Mouse (Mus musculus) megakaryocyte-erythroid progenitor cell, adult 5-6 weeks (primary cell): Measurements from ENCODE around the gene Rxra. TPM values are rescaled to one million over a fixed set of nuclear protein-coding genes. Genes with fewer than 3 reads are reported as not detected.

Experiments
- ATAC-seq: replicated peaks from 2 replicates; pipeline ENCODE4 v1.8.0; 2016; ENCODE audit warnings: mild to moderate bottlenecking, inconsistent platforms; ENCODE audit not compliant: severe bottlenecking, poor library complexity, low FRiP score, low TSS enrichment
- total RNA-seq, 2 experiments: library from RNA; stranded (forward) in 1 of 2; stranded (reverse) in 1 of 2; fragments of 200-1000, 215-1000 nt in 1 of 2; fragments of >200 nt in 1 of 2; fragmentation: Nextera tagmentation in 1 of 2; gene quantifications; 2 replicates each; pipeline ENCODE4 v1.2.3; 2014 to 2017

Rxra gene
- total RNA-seq (2014; fragmentation: Nextera tagmentation) (4.6 and 7.0 TPM in 2 replicates), total RNA-seq (2017) (2.8 and 8.0 TPM in 2 replicates)

DNA sequence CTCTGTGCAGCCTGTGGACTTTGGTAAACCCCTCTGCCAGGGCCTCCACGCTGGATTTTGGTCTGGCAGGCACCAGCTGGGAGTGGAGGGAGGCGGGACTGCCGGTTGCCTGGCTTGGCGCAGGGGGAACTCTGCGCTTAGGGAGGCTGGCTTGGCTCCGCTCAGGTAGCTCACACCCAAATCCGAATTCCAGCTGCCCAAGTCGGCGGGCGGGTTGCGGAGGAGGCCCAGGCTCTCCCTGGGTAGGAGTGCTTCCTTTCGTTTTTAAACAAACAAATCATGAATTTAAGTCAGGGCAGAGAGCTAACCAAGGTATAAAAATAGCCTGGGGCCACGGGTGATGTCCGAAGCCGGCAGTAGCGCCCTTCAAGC, at the start of gene Rxra:
Gene Rxra, plus strand, starts transcription at position 335 of the 372 bp plus-strand sequence.
- no peak for ATAC-seq

GRCm38 (mm10) chr2:27626604-27627003, 49.6 kb upstream of the Rxra start:
- ATAC-seq, result no peak

DNA sequence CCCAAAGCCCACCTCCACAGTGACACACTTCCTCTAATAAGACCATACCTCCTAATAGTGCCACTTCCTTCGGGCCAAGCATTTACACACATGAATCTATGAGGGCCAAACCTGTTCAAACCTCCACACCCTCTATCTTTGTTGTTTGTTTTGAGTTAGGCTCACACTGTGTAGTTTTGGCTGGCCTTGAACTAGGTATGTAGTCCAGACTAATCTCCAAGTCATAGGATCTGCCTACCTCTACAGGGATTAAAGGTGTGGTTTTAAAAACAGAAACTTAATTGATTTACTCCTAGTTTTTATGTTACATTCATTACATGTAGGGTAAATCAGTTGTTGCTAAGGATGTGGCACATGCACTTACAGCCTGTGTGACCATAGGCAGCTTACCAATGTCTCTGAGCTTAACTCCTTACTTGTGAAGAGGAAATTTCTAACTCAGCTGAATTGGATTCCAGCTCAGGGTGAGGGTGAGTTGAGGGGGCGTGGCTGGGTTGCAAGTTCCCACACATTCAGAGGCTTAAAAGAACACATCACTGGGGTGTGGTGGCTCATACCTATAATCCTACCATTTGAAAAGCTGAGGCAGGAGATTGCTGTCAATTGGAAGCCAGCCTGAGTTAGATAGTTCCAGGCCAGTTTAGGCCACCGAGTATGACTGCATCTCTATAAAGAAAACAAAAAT, 45.5 kb upstream of the Rxra start:
- ATAC-seq, result no peak

GRCm38 (mm10) chr2:27633471-27633870, 42.8 kb upstream of the Rxra start:
- ATAC-seq, result no peak

DNA sequence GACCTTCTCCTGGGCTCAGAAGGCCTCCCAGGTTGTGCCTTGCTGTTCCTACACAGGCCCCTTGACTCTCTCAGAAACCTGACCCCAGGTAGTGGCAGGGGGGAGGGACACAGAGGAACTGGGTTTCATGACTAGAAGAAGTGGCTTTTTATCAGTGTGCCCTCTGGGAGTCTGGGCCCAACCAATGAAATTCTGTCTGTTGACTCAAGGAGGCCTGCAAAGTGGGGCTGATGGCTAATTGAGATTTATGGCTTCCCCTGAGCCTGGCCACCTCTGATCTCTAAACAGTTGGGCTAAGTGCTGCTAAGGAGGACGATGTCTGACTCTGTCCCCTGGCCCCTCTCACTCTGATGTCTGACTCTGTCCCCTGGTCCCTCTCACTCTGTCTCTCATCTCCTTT, 42.2 kb upstream of the Rxra start:
- no peak for ATAC-seq

DNA sequence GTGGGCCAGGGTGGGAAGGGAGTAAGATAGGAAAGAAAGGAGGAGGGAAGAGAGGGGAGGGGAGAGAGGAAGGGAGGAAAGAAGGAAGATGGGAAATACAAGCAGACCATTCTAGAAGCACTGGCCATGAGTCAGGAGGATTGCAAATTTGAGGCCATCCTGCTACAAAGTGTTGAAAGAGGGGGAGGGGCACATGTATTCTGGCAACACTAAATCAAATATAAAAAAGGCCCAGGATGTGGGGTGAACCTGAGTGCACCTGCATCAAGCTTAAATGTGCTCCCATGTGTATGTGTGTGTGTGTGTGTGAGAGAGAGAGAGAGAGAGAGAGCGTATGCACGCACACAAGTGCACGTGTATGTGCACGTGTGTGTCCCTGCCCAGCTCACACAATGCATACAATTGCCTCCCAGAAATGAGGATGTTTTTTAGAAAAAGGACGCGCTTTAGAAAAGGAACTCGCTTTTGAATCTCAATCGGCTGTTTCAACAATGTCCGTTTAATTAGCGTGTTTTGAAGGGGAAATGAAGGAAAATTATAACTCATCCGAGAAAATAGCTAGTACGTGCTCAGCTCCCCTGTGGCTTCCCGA, 41.0 kb upstream of the Rxra start:
- ATAC-seq, result no peak

DNA sequence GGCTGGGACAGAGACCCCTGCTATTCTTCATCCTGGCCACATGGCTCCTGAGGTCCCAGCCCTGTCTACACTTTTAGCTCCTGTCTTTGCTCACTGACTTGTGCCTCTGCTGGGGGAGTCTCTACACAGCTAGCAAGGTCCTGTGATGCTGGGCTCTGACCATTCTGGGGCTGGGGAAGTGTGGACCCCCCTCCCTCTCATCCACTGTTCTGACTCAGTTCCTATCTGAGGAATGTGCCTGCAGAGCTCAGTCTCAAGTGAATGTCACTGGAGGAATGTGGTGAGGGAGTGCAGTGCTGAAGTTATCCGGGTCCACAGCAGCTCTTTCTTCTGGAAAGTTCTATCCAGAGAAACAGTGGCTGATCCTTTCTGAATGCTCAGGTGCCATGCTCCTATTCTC, 39.4 kb upstream of the Rxra start:
- no peak for ATAC-seq

DNA sequence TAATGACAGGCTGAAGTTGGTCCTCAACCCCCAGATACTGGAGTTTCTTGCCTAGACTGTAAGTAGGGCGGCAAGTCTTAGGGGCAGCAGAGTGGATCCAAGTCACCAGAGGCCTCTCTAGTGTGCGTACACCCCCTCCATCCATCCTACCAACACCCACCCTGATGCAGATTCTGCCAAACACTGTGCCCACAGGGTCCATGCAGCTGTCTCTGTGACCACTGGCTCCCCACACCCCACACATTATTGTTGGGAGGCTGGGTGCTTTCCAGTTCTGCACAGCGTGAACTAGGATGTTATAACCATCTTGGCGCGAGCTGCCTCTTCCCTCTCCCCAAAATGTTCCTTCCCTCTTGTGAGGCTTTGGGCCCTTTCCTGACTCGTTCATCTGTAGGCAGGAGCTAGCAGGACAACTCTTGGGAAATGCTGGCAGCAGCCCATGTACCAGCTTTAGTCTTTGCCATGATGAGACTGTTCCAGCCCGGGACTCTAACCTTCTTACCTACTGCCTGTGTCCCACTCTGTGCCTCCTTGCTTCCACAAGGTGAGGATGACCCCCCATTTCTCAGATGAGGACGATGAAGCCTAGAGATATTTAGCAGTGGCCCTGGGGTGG, 38.9 kb upstream of the Rxra start:
- no peak for ATAC-seq

DNA sequence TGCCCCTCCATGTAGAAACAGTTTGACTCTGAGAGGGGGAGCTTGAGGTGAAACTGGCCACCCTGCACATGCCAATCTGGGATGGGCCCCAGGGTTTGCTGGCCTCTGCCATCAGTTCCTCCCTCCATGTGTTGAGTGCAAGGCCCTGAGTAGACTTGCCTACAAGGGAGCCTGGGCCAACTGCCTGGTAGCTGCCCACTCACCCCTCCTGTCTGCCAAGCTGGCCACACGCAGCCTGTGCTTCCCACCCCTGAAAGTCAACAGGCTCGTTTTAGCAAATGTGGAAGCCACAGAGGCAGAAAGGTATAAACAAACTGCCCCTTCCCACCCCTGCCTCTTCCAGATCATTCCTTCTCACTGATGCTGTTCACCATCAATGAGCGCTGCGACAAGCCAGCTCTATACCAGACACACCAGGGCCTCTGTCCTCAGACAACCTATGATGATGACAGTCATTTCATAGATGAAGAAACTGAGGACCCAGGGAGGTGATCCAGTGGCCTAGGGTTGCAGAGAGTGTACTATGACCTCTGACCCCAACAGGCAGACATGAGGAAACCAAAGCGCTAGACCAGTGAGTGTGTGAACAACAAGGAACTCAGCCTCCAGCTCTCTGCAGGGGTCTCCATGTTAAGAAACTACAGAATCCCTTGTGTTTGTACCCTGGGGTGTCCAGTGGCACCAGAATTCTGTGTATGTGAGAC, 36.5 kb upstream of the Rxra start:
- ATAC-seq, result no peak

- ATAC-seq, result no peak
Observed at GRCm38 (mm10) chr2:27640900-27641479, 35.2 kb upstream of the Rxra start.

- ATAC-seq, result no peak
Observed at GRCm38 (mm10) chr2:27644547-27645120, 31.6 kb upstream of the Rxra start.

- no peak for ATAC-seq
Observed at GRCm38 (mm10) chr2:27645471-27645870, 30.8 kb upstream of the Rxra start.

DNA sequence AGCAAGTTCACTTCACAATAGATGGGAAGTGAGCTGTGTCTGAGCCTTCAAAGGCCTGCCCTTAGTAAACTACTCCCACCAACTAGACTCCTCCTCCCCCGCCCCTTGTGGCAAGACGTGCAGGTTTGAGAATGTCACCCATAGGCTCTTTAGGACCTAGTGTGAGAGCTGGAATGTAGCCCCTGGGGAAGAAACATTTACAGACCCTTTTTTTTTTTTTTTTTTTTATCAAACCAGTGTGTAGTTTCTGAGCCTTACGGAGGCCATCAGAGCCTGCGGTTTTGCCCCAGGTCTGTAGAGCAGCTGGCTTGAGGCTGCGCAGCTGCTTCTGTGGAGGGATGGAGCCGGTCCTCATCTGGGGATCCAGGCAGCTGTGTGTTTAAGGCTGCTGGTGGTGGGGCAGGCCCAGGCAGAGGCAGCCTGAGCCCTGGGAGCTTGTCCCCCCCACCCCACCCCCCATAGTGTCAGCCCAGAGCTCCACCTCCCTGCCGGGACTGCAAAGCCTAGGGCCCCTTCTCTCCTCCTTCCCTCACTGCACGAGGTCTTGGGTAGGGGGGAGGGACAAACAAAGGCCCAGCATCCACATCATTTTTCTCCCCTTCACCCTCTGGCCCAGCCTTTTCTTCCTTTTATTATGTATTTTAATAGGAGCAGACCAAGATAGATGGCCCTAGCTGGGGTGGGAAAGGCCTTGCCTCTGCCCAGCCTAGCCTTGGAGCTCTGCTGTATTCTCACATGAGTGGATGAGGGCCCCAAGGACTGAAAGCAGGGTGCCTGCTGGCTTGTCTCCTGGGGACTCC, 26.2 kb upstream of the Rxra start:
- no peak for ATAC-seq

DNA sequence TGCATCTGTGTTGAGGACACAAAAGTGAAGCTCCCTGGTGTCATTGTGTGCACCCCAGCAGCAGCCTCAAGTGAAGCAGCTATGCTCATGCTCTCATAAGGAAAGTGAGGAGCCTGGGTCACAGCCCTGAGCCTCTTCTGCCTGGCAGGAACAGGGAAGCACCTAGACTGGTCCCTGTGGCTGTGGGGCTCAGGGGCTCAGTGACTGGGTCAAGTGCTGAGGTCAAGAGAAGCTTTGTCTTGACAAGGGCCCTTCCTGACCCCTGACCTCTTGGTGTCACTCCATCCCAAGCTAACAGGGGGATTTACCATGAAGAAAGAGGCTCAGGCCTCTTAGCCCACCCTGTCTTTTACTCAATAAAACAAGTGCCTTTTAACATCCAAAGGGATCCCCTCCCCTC, 25.2 kb upstream of the Rxra start:
- no peak for ATAC-seq

DNA sequence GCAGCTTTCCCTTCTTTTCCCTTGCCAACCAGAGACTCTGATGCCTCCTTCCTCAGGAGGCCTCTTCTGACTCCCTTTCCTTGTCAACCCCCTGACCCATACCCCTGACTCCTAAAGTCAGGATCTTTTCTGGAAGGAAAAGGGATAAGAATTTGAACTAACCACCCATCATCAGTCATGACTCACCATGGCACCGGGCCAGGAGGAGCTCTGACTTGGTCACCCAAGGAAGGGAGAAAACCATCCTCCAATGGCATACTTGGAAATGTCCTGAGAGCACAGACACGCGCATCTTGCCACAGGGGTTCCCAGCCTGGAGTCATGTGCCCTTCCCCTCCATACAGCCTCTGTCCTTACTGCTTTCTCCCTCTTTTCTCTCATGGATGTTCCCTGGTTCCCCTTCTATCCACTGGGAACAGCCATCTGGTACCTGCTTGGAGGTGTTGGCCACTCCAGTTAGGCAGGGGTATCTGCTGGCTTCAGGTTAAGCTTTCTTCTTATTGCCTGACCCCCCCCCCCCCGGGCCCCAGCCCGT, 22.7 kb upstream of the Rxra start:
- no peak for ATAC-seq

GRCm38 (mm10) chr2:27654321-27655232, 21.7 kb upstream of the Rxra start:
- ATAC-seq, result peak; percentile 70

DNA sequence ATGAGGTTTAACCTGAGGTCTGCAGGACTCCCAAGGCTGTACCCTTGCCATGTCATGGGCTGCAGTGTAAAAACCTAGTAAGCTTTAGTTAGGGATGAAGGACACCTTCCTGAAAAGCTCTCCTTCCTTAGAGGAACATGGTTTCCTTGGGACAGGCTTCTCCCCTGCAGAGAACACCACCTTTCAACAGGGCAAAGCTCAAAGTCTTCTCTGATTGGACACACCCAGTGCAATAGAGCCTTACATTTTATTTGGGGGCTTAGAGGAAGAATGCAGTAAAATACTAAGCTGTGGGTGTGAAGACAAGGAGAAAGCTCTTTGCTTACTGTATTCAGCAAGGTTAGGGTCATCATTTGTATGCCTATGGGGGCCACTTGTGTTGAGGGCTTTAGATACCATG, 19.7 kb upstream of the Rxra start:
- no peak for ATAC-seq

GRCm38 (mm10) chr2:27665284-27665683, 11.0 kb upstream of the Rxra start:
- ATAC-seq, result peak; percentile 81
